Comparison of ENCODE assay signal across 9 mouse cellular contexts in genomic region chr7:45216442-45217183, GRCm38 (mm10). TPM values are rescaled to one million over a fixed set of nuclear protein-coding genes. Genes with fewer than 3 reads are reported as not detected.
A peak's percentile ranks its signal among the peaks of the same experiment; 100 is the strongest.
DNase-seq lines count a peak whose midpoint lies in the region; ATAC-seq and TF ChIP-seq lines count a peak whose summit lies in the region.
"Had no signal": no experiment of that assay in that cellular context is flagged by ENCODE, and none has a peak within 500 bp of the region (broad histone marks: within the 10 kb centered on the region; RNA-seq: fewer than 3 reads in every experiment).

No protein-coding gene starts in this region.

- peak overlapping the region; percentile 68 for H3K4me2 ChIP-seq in liver, embryonic 11.5 days
- H3K4me2 ChIP-seq in neural tube, embryonic 11.5 days (ENCODE audit: low read depth) = peak overlapping the region; percentile 79

- H3K36me3 ChIP-seq in hindbrain, embryonic 10.5 days = peaks cover 47% of the 10 kb centered on the region
- peaks cover 8% of the 10 kb centered on the region; the same call in 1 of the 2 replicates for H3K36me3 ChIP-seq in liver, embryonic 11.5 days (ENCODE audit: control insufficient read depth, insufficient read depth, low read length)
- peaks cover 17% of the 10 kb centered on the region for H3K36me3 ChIP-seq in neural tube, embryonic 11.5 days (ENCODE audit: control insufficient read depth, insufficient read depth, low read length)

- peak overlapping the region; percentile 94 for H3K4me3 ChIP-seq in embryonic fibroblast, embryonic 13.5 days (ENCODE audit: insufficient read depth, low read length)
- H3K4me3 ChIP-seq in hindbrain, embryonic 10.5 days = peak overlapping the region; percentile 81
- peak overlapping the region; percentile 62 for H3K4me3 ChIP-seq in liver, embryonic 11.5 days (ENCODE audit: low read depth, low read length)
- peak overlapping the region; percentile 62 for H3K4me3 ChIP-seq in neural tube, embryonic 11.5 days (ENCODE audit: low read depth, low read length)

- peak overlapping the region; percentile 50; the same call in 1 of the 2 replicates for H3K27ac ChIP-seq in embryonic fibroblast, embryonic 13.5 days (ENCODE audit: insufficient read depth, low read length)
- peak overlapping the region; percentile 100 for H3K27ac ChIP-seq in hindbrain, embryonic 10.5 days
- peak overlapping the region; percentile 80 for H3K27ac ChIP-seq in liver, embryonic 11.5 days (ENCODE audit: low read depth, low read length)
- peak overlapping the region; percentile 92 for H3K27ac ChIP-seq in neural tube, embryonic 11.5 days (ENCODE audit: low read depth, low read length)

- peaks cover 9% of the 10 kb centered on the region for H3K27me3 ChIP-seq in hindbrain, embryonic 10.5 days (ENCODE audit: insufficient read depth, poor library complexity, severe bottlenecking)
- peaks cover 18% of the 10 kb centered on the region for H3K27me3 ChIP-seq in liver, embryonic 11.5 days (replicated peaks; ENCODE audit: control insufficient read depth, insufficient read depth, low read length)
- H3K27me3 ChIP-seq in neural tube, embryonic 11.5 days (ENCODE audit: control insufficient read depth, insufficient read depth, low read length) = peaks cover 9% of the 10 kb centered on the region

- TF ChIP-seq POLR2A in embryonic fibroblast, embryonic 13.5 days (IDR thresholded peaks at IDR 0.05; ENCODE audit: low read depth, low read length) = peak; percentile 23

- H3K9ac ChIP-seq in liver, embryonic 11.5 days (ENCODE audit: low read depth, low read length) = peak overlapping the region; percentile 79
- H3K9ac ChIP-seq in neural tube, embryonic 11.5 days (ENCODE audit: low read length) = peak overlapping the region; percentile 85

- no peak for TF ChIP-seq CTCF in embryonic fibroblast, embryonic 13.5 days (IDR thresholded peaks at IDR 0.05; ENCODE audit: borderline replicate concordance, insufficient read depth, low read length)

- peaks cover 2% of the 10 kb centered on the region; the same call in 1 of the 2 replicates for H3K4me1 ChIP-seq in embryonic fibroblast, embryonic 13.5 days (ENCODE audit: control insufficient read depth, insufficient read depth, low read length)
- H3K4me1 ChIP-seq in hindbrain, embryonic 10.5 days (replicated peaks) = peaks cover 73% of the 10 kb centered on the region
- peaks cover 10% of the 10 kb centered on the region for H3K4me1 ChIP-seq in liver, embryonic 11.5 days (replicated peaks; ENCODE audit: control insufficient read depth, insufficient read depth, low read length)
- peaks cover 13% of the 10 kb centered on the region for H3K4me1 ChIP-seq in neural tube, embryonic 11.5 days (ENCODE audit: control insufficient read depth, insufficient read depth, low read length)

- H3K9me3 ChIP-seq in hindbrain, embryonic 10.5 days = no peaks in the 10 kb centered on the region
- H3K9me3 ChIP-seq in liver, embryonic 11.5 days (ENCODE audit: control insufficient read depth, low read length) = no peaks in the 10 kb centered on the region
- H3K9me3 ChIP-seq in neural tube, embryonic 11.5 days (ENCODE audit: control insufficient read depth, low read length) = no peaks in the 10 kb centered on the region

- peak; percentile 56 for ATAC-seq in liver, embryonic 11.5 days (replicated peaks; ENCODE audit: low FRiP score)
- ATAC-seq in neural tube, embryonic 11.5 days (ENCODE audit: insufficient read depth, low FRiP score, low TSS enrichment) = peak; percentile 82

- DNase-seq in urinary bladder, postnatal 14 days (ENCODE audit: low spot score) = peak; percentile 77
- no peak for DNase-seq in urinary bladder, adult 18-20 months (ENCODE audit: low spot score in 2 of 2)
- DNase-seq in hindbrain, embryonic 10.5 days (ENCODE audit: low spot score) = peak; percentile 95
- DNase-seq in liver, embryonic 11.5 days (ENCODE audit: low spot score) = peak; percentile 82
- DNase-seq in neural tube, embryonic 11.5 days (ENCODE audit: low spot score) = peak; percentile 94
- no peak for DNase-seq in left cerebral cortex, adult 8-10 months (ENCODE audit: low spot score in 2 of 2)
- no peak for DNase-seq in cerebellum, adult 8-10 months

- WGBS in hindbrain, embryonic 10.5 days = under 1% methylated on average over 13 of the region's 13 CpGs
- 4% methylated on average over 13 of the region's 13 CpGs for WGBS in liver, embryonic 11.5 days
- WGBS in neural tube, embryonic 11.5 days = 0% methylated on average over 13 of the region's 13 CpGs

RNA-seq across cellular contexts. Expression of gene Tead2, which starts 1.1 kb away (rescaled TPM):
- polyA plus RNA-seq in embryonic fibroblast, embryonic 13.5 days (2011; ENCODE audit: insufficient read length, low read depth, missing spikeins) = 79.9 and 94.3 TPM in 2 replicates
- 324 and 370 TPM in 2 replicates for polyA plus RNA-seq in hindbrain, embryonic 10.5 days (2016; fragmentation: Nextera tagmentation; extraction: Ambion mirVana)
- 69.3 and 75.9 TPM in 2 replicates for polyA plus RNA-seq in liver, embryonic 11.5 days (2014; fragmentation: Nextera tagmentation; extraction: Ambion mirVana)
- polyA plus RNA-seq in neural tube, embryonic 11.5 days (2014; fragmentation: Nextera tagmentation; extraction: Ambion mirVana) = 247 and 252 TPM in 2 replicates
- 1 to 10 TPM; 2.0 to 5.1 (median 3.0) TPM for total RNA-seq in left cerebral cortex, adult 8-10 months (2022)

RNA-seq across cellular contexts. Expression of gene Dkkl1, which starts 4.7 kb away (rescaled TPM):
- polyA plus RNA-seq in embryonic fibroblast, embryonic 13.5 days (2011; ENCODE audit: insufficient read length, low read depth, missing spikeins) = not detected in 2 replicates
- polyA plus RNA-seq in hindbrain, embryonic 10.5 days (2016; fragmentation: Nextera tagmentation; extraction: Ambion mirVana) = 1.8 and 2.1 TPM in 2 replicates
- polyA plus RNA-seq in liver, embryonic 11.5 days (2014; fragmentation: Nextera tagmentation; extraction: Ambion mirVana) = 2.8 TPM in 2 replicates
- polyA plus RNA-seq in neural tube, embryonic 11.5 days (2014; fragmentation: Nextera tagmentation; extraction: Ambion mirVana) = 3.1 and 5.2 TPM in 2 replicates
- total RNA-seq in left cerebral cortex, adult 8-10 months (2022) = 10 to 100 TPM; 23.1 to 31.5 (median 26.8) TPM

RNA-seq across cellular contexts. Expression of gene Ccdc155, which starts 11.9 kb away (rescaled TPM):
- polyA plus RNA-seq in embryonic fibroblast, embryonic 13.5 days (2011; ENCODE audit: insufficient read length, low read depth, missing spikeins) = not detected in 2 replicates
- 0.64 and 0.80 TPM in 2 replicates for polyA plus RNA-seq in hindbrain, embryonic 10.5 days (2016; fragmentation: Nextera tagmentation; extraction: Ambion mirVana)
- 0.17 and 0.53 TPM in 2 replicates for polyA plus RNA-seq in liver, embryonic 11.5 days (2014; fragmentation: Nextera tagmentation; extraction: Ambion mirVana)
- 0.27 and 0.47 TPM in 2 replicates for polyA plus RNA-seq in neural tube, embryonic 11.5 days (2014; fragmentation: Nextera tagmentation; extraction: Ambion mirVana)
- total RNA-seq in left cerebral cortex, adult 8-10 months (2022) = 1 to 10 TPM; 4.3 to 6.4 (median 5.4) TPM

RNA-seq across cellular contexts. Expression of gene Cd37, which starts 22.3 kb away (rescaled TPM):
- 0.86 TPM in 1 of 2 replicates, not detected in the other for polyA plus RNA-seq in embryonic fibroblast, embryonic 13.5 days (2011; ENCODE audit: insufficient read length, low read depth, missing spikeins)
- 1.0 and 1.1 TPM in 2 replicates for polyA plus RNA-seq in hindbrain, embryonic 10.5 days (2016; fragmentation: Nextera tagmentation; extraction: Ambion mirVana)
- polyA plus RNA-seq in liver, embryonic 11.5 days (2014; fragmentation: Nextera tagmentation; extraction: Ambion mirVana) = 14.4 and 19.5 TPM in 2 replicates
- 0.74 and 0.76 TPM in 2 replicates for polyA plus RNA-seq in neural tube, embryonic 11.5 days (2014; fragmentation: Nextera tagmentation; extraction: Ambion mirVana)
- 10 to 100 TPM in 2 of 4 experiments, 1 to 10 TPM in 2; 5.0 to 18.9 (median 11.9) TPM for total RNA-seq in left cerebral cortex, adult 8-10 months (2022)

RNA-seq across cellular contexts. Expression of gene Slc6a16, which starts 24.3 kb away (rescaled TPM):
- polyA plus RNA-seq in embryonic fibroblast, embryonic 13.5 days (2011; ENCODE audit: insufficient read length, low read depth, missing spikeins) = not detected in 2 replicates
- polyA plus RNA-seq in hindbrain, embryonic 10.5 days (2016; fragmentation: Nextera tagmentation; extraction: Ambion mirVana) = 0.26 TPM in 1 of 2 replicates, not detected in the other
- 0.19 TPM in 1 of 2 replicates, not detected in the other for polyA plus RNA-seq in liver, embryonic 11.5 days (2014; fragmentation: Nextera tagmentation; extraction: Ambion mirVana)
- polyA plus RNA-seq in neural tube, embryonic 11.5 days (2014; fragmentation: Nextera tagmentation; extraction: Ambion mirVana) = 0.11 TPM in 1 of 2 replicates, not detected in the other
- 1 to 10 TPM; 1.6 to 2.6 (median 2.1) TPM for total RNA-seq in left cerebral cortex, adult 8-10 months (2022)
- polyA plus RNA-seq: spleen, adult 2 months had no signal

Comparison
In these comparisons a context has a peak if more than half of its experiments do, and no peak if none do; other contexts are left out.
1. DNase-seq: peak in urinary bladder, postnatal 14 days (single experiment), hindbrain, embryonic 10.5 days (single experiment), liver, embryonic 11.5 days (single experiment) and neural tube, embryonic 11.5 days (single experiment); none in urinary bladder, adult 18-20 months (0 of 2), left cerebral cortex, adult 8-10 months (0 of 2) and cerebellum, adult 8-10 months (single experiment).
2. H3K27ac ChIP-seq: peak in every context shown above with its lines; median percentile 100 in hindbrain, embryonic 10.5 days; 92 in neural tube, embryonic 11.5 days; 80 in liver, embryonic 11.5 days; 50 in embryonic fibroblast, embryonic 13.5 days.
3. Peak in every context shown above with its lines, with median percentiles within 50 percentile points of each other: H3K4me3 ChIP-seq.